Mouse (Mus musculus): ENCODE results near the gene Cyb561. TPM values are rescaled to one million over a fixed set of nuclear protein-coding genes. Genes with fewer than 3 reads are reported as not detected.

The Cyb561 gene
- polyA plus RNA-seq, 2 experiments = 7.6 to 17.7 TPM

DNA sequence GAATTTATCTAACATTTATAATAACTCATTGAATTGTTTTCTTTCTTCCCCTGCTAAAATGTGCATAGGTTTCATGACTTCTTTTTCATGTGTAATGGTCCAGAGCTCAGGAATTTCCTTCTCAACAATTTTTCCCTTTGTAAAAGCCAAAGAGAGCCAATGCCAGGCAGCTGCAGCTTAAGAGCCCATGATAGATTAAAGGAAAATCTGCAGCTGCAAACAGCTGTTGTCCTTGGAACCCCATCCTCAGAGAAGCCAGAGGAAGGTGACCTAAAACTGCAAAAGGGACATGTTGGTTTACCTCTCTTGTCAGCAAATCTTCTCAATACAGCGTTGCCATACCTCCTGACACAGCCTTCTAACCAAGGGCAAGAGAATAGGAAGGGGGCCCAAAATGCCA is 50.2 kb downstream of the Cyb561 start:
- Histone ChIP-seq H3K4me1 (ENCODE audit: control insufficient read depth, insufficient read depth, low read length) (no peaks in the 10 kb centered on the region), H3K4me2 (replicated peaks; ENCODE audit: low read depth, low read length, severe bottlenecking) (no peak overlapping the region), H3K27ac (replicated peaks; ENCODE audit: low read depth, low read length) (no peak overlapping the region), H3K27me3 (ENCODE audit: control insufficient read depth, insufficient read depth, low read length) (no peaks in the 10 kb centered on the region), H3K9me3 (ENCODE audit: control insufficient read depth, low read length) (no peaks in the 10 kb centered on the region), H3K36me3 (ENCODE audit: control insufficient read depth, insufficient read depth, low read length) (peaks cover 13% of the 10 kb centered on the region), H3K9ac (ENCODE audit: low read depth, low read length, severe bottlenecking) (no peak overlapping the region), H3K4me3 (replicated peaks; ENCODE audit: low read length) (no peak overlapping the region)
- no peak for ATAC-seq (ENCODE audit: low FRiP score, low read depth)
- DNase-seq (ENCODE audit: low spot score) = no peak
- WGBS = 74% methylated on average over 1 of the region's 1 CpGs
- no peak for TF ChIP-seq POLR2A (IDR thresholded peaks at IDR 0.05; ENCODE audit: borderline replicate concordance, extremely low read depth, insufficient read depth, insufficient read length)

DNA sequence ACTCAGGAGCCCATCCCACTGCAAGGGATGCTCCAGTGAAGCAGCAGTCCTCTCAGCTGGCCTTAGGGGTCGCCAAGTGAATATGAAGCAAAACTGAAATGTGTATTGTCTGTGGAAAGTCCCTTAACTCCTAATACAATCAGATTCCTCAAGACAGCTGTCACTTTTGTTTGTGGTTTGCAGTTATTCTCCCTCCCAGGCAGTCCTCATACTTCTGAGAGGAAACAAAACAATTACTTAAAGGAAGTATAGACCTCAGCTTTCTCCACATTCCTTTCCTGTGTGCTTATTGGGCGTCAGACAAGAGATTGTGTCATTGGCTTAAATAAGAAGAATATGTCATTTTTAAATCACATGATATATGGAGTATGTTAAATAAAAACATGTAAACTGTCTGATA is 51.6 kb downstream of the Cyb561 start:
- no peak overlapping the region for H3K27ac ChIP-seq (replicated peaks; ENCODE audit: low read depth, low read length)
- H3K27me3 ChIP-seq (ENCODE audit: control insufficient read depth, insufficient read depth, low read length) = no peaks in the 10 kb centered on the region
- H3K9me3 ChIP-seq (ENCODE audit: control insufficient read depth, low read length) = no peaks in the 10 kb centered on the region
- DNase-seq (ENCODE audit: low spot score) = no peak
- ATAC-seq (ENCODE audit: low FRiP score, low read depth) = no peak
- WGBS = 74% methylated on average over 2 of the region's 2 CpGs
- H3K4me1 ChIP-seq (ENCODE audit: control insufficient read depth, insufficient read depth, low read length) = no peaks in the 10 kb centered on the region
- TF ChIP-seq POLR2A (IDR thresholded peaks at IDR 0.05; ENCODE audit: borderline replicate concordance, extremely low read depth, insufficient read depth, insufficient read length) = no peak
- H3K4me2 ChIP-seq (replicated peaks; ENCODE audit: low read depth, low read length, severe bottlenecking) = no peak overlapping the region
- H3K4me3 ChIP-seq (replicated peaks; ENCODE audit: low read length) = no peak overlapping the region
- peaks cover 13% of the 10 kb centered on the region for H3K36me3 ChIP-seq (ENCODE audit: control insufficient read depth, insufficient read depth, low read length)
- H3K9ac ChIP-seq (ENCODE audit: low read depth, low read length, severe bottlenecking) = no peak overlapping the region

DNA sequence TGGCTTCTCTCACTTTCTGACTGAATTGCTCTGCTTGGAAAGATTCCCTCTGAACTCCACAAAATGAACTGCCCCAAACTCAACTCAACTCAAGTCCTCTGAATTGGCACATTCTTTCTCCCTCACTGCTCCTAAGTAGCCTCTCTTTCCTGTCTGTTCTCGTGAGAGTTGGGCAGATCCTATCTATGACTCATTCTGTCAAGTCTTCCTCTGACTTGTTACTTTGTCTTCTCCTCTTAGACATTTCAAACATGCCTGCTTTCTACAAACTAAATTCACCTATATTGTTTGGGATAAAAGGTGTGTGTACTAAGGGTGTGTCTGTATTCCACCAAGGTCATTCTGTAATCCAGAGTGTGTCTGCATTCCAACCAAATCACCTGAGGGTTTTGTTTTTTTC is 54.0 kb downstream of the Cyb561 start:
- Histone ChIP-seq H3K27ac (replicated peaks; ENCODE audit: low read depth, low read length) (no peak overlapping the region), H3K27me3 (ENCODE audit: control insufficient read depth, insufficient read depth, low read length) (no peaks in the 10 kb centered on the region), H3K36me3 (ENCODE audit: control insufficient read depth, insufficient read depth, low read length) (peaks cover 14% of the 10 kb centered on the region), H3K9ac (ENCODE audit: low read depth, low read length, severe bottlenecking) (no peak overlapping the region), H3K4me2 (replicated peaks; ENCODE audit: low read depth, low read length, severe bottlenecking) (no peak overlapping the region), H3K4me3 (replicated peaks; ENCODE audit: low read length) (no peak overlapping the region), H3K9me3 (ENCODE audit: control insufficient read depth, low read length) (no peaks in the 10 kb centered on the region), H3K4me1 (ENCODE audit: control insufficient read depth, insufficient read depth, low read length) (no peaks in the 10 kb centered on the region)
- no peak for ATAC-seq (ENCODE audit: low FRiP score, low read depth)
- DNase-seq (ENCODE audit: low spot score) = no peak
- 60% methylated on average over 1 of the region's 1 CpGs for WGBS
- TF ChIP-seq POLR2A (IDR thresholded peaks at IDR 0.05; ENCODE audit: borderline replicate concordance, extremely low read depth, insufficient read depth, insufficient read length) = no peak

DNA sequence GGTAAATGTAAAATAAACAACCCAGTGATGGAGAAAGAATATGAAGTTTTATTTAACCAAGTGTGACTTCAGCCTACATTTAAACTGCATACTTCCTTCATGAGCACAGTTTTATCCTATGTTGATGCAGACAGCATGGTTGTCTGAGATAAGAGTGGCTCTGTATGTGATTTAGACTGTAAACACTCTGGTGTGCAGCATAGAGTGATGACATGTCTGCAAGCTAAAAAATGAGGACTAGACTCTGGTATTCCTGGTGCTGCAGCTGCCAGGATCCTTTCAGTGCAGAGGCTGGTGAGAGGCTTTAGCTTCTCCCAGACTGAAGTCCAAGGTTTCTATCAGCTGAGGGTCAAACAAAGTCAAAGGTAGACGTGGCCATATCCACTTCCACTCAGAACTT is 65.9 kb downstream of the Cyb561 start:
- H3K9ac ChIP-seq (ENCODE audit: low read depth, low read length, severe bottlenecking) = no peak overlapping the region
- peaks cover 8% of the 10 kb centered on the region; the same call in 1 of the 2 replicates for H3K36me3 ChIP-seq (ENCODE audit: control insufficient read depth, insufficient read depth, low read length)
- no peak overlapping the region for H3K4me2 ChIP-seq (replicated peaks; ENCODE audit: low read depth, low read length, severe bottlenecking)
- no peak for TF ChIP-seq POLR2A (IDR thresholded peaks at IDR 0.05; ENCODE audit: borderline replicate concordance, extremely low read depth, insufficient read depth, insufficient read length)
- WGBS = 61% methylated on average over 1 of the region's 1 CpGs
- H3K27me3 ChIP-seq (ENCODE audit: control insufficient read depth, insufficient read depth, low read length) = no peaks in the 10 kb centered on the region
- DNase-seq (ENCODE audit: low spot score) = no peak
- no peaks in the 10 kb centered on the region for H3K4me1 ChIP-seq (ENCODE audit: control insufficient read depth, insufficient read depth, low read length)
- no peak overlapping the region for H3K27ac ChIP-seq (replicated peaks; ENCODE audit: low read depth, low read length)
- H3K9me3 ChIP-seq (ENCODE audit: control insufficient read depth, low read length) = no peaks in the 10 kb centered on the region
- no peak for ATAC-seq (ENCODE audit: low FRiP score, low read depth)
- H3K4me3 ChIP-seq (replicated peaks; ENCODE audit: low read length) = no peak overlapping the region

DNA sequence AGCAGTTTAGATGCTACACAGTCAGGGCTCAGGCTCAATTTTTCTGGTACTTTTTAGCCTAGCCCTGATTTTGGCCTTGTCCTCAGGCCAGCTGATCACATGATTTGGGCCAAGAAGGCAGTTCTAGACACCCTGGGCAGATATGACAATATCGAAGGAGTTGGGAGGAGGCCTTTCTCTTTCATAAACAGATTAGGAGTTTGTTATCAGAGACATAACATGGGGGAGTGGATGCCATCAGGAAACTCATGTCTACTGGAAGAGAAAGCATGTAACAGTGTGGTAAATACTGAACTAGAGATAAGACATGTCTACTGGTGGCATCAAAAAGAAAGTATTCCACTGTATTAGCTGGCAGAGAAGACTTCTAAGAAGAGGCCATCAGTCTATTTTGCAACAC is 67.6 kb downstream of the Cyb561 start:
- DNase-seq (ENCODE audit: low spot score) (no peak), ATAC-seq (ENCODE audit: low FRiP score, low read depth) (no peak)
- Histone ChIP-seq H3K27ac (replicated peaks; ENCODE audit: low read depth, low read length) (no peak overlapping the region), H3K4me1 (ENCODE audit: control insufficient read depth, insufficient read depth, low read length) (no peaks in the 10 kb centered on the region), H3K36me3 (ENCODE audit: control insufficient read depth, insufficient read depth, low read length) (peaks cover 8% of the 10 kb centered on the region; the same call in 1 of the 2 replicates), H3K9ac (ENCODE audit: low read depth, low read length, severe bottlenecking) (no peak overlapping the region), H3K27me3 (ENCODE audit: control insufficient read depth, insufficient read depth, low read length) (no peaks in the 10 kb centered on the region), H3K4me3 (replicated peaks; ENCODE audit: low read length) (no peak overlapping the region), H3K9me3 (ENCODE audit: control insufficient read depth, low read length) (no peaks in the 10 kb centered on the region), H3K4me2 (replicated peaks; ENCODE audit: low read depth, low read length, severe bottlenecking) (no peak overlapping the region)
- WGBS = 98% methylated on average over 1 of the region's 1 CpGs
- TF ChIP-seq POLR2A (IDR thresholded peaks at IDR 0.05; ENCODE audit: borderline replicate concordance, extremely low read depth, insufficient read depth, insufficient read length) = no peak

Other genes starting within 250 kb of the Cyb561 start
- gene Ace, start 14.6 kb upstream of the Cyb561 start, polyA plus RNA-seq (2012; rRNA removed) = 1.4 and 1.5 TPM in 2 replicates
- gene Ace, start 14.6 kb upstream of the Cyb561 start, polyA plus RNA-seq (2014; fragmentation: Nextera tagmentation; extraction: Ambion mirVana) = 1.1 and 1.2 TPM in 2 replicates
- gene Ace3, start 41.3 kb upstream of the Cyb561 start, polyA plus RNA-seq (2012; rRNA removed) = not detected in 2 replicates
- not detected in 2 replicates for gene Ace3, start 41.3 kb upstream of the Cyb561 start, polyA plus RNA-seq (2014; fragmentation: Nextera tagmentation; extraction: Ambion mirVana)
- gene Kcnh6, start 54.8 kb upstream of the Cyb561 start, polyA plus RNA-seq (2012; rRNA removed) = 0.20 and 0.32 TPM in 2 replicates
- 0.23 and 0.32 TPM in 2 replicates for gene Kcnh6, start 54.8 kb upstream of the Cyb561 start, polyA plus RNA-seq (2014; fragmentation: Nextera tagmentation; extraction: Ambion mirVana)
- gene Dcaf7, start 83.5 kb upstream of the Cyb561 start, polyA plus RNA-seq (2012; rRNA removed) = 63.0 and 75.6 TPM in 2 replicates
- gene Dcaf7, start 83.5 kb upstream of the Cyb561 start, polyA plus RNA-seq (2014; fragmentation: Nextera tagmentation; extraction: Ambion mirVana) = 63.3 and 71.6 TPM in 2 replicates
- gene Taco1, start 112.7 kb upstream of the Cyb561 start, polyA plus RNA-seq (2012; rRNA removed) = 14.5 and 15.1 TPM in 2 replicates
- gene Taco1, start 112.7 kb upstream of the Cyb561 start, polyA plus RNA-seq (2014; fragmentation: Nextera tagmentation; extraction: Ambion mirVana) = 7.4 and 7.8 TPM in 2 replicates
- 48.5 and 54.5 TPM in 2 replicates for gene Map3k3, start 131.3 kb upstream of the Cyb561 start, polyA plus RNA-seq (2012; rRNA removed)
- gene Map3k3, start 131.3 kb upstream of the Cyb561 start, polyA plus RNA-seq (2014; fragmentation: Nextera tagmentation; extraction: Ambion mirVana) = 33.3 and 37.5 TPM in 2 replicates
- gene Gm10840, start 207.5 kb upstream of the Cyb561 start, polyA plus RNA-seq (2012; rRNA removed) = not detected in 2 replicates
- gene Gm10840, start 207.5 kb upstream of the Cyb561 start, polyA plus RNA-seq (2014; fragmentation: Nextera tagmentation; extraction: Ambion mirVana) = not detected in 2 replicates
- gene Limd2, start 207.5 kb upstream of the Cyb561 start, polyA plus RNA-seq (2012; rRNA removed) = 148 and 169 TPM in 2 replicates
- gene Limd2, start 207.5 kb upstream of the Cyb561 start, polyA plus RNA-seq (2014; fragmentation: Nextera tagmentation; extraction: Ambion mirVana) = 237 and 260 TPM in 2 replicates
- gene Strada, start 248.8 kb upstream of the Cyb561 start, polyA plus RNA-seq (2012; rRNA removed) = 46.8 and 62.2 TPM in 2 replicates
- gene Strada, start 248.8 kb upstream of the Cyb561 start, polyA plus RNA-seq (2014; fragmentation: Nextera tagmentation; extraction: Ambion mirVana) = 24.0 and 28.5 TPM in 2 replicates